Mouse (Mus musculus): ENCODE measurements at regions not wholly inside any gene's neighbourhood (a gene's known extent, or its start where the extent isn't known, plus 50 kb on each side); places are given as distances from the start of the nearest gene placed in this dataset.

DNA sequence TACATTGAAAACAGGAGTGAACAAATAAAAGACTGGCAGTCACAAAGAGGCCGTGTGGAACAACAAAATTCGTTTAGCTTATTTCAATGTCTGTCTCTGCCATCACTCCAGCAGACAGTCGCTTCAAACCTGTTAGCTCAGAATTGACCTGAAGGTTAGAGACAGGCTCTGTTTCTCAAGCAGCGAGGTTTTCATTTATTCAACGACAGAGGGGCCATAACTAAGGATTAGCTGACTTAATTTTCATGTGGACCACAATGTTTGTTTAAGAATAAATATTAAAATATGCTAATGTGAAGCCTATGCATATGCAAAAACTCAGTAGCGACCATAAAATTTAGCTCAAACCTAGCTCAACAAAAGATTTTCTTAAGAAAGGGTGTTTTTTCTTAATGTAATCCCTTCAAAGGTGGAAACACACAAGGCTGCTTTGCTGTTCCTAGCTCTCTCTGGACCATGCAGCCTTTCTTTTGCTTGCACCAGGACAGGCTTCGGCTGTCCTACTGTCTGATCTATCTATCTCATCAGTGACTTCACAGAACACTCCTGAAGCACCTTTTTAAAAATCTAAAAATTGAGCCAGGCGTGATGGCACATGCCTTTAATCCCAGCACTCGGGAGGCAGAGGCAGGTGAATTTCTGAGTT lies 135.5 kb downstream of the Rwdd3 start:
- Histone ChIP-seq H3K27me3 (ENCODE audit: control insufficient read depth, insufficient read depth, low read length) (no peaks in the 10 kb centered on the region), H3K27ac (ENCODE audit: insufficient read depth, low read length) (no peak overlapping the region), H3K4me3 (replicated peaks; ENCODE audit: insufficient read depth, low read depth, low read length) (no peak overlapping the region), H3K4me1 (ENCODE audit: control insufficient read depth, insufficient read depth, low read length) (no peaks in the 10 kb centered on the region)
- no peak for DNase-seq
- 80% methylated on average over 9 of the region's 9 CpGs for WGBS
- no peak for TF ChIP-seq CTCF (IDR thresholded peaks at IDR 0.05; ENCODE audit: borderline replicate concordance, insufficient read depth, low read depth, low read length)
- TF ChIP-seq POLR2A (IDR thresholded peaks at IDR 0.05; ENCODE audit: borderline replicate concordance, insufficient read depth, low read length): no peak

DNA sequence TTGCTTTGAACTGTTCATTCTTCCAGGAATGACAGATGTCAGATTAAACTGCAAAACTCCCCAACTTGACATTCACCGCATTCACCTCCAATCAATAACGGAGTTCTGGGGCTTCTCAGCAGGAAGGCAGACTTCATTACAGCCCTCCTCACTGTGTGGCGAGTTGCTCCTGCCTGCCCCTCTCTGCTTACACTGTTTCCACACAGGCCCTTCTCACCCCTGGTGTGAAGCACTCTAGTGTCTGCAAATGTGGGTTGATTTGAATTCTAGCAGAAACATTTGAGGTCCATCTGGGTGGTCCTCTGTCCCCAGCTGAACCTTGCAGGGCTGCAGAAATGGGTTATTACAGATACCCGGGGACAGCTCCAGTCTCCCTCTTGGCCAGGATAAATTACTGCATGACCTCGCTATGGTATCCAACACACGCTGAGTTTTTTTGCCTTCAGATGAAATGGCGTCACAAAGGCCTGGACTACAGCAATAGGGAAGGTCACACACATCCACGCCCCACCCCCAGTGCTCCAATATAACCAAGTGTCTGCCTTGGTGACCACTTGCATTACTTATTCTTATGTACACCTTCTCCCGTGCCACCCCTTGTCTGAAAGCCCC lies 145.8 kb downstream of the Rwdd3 start:
- WGBS: 53% methylated on average over 9 of the region's 9 CpGs
- H3K4me1 ChIP-seq (ENCODE audit: control insufficient read depth, insufficient read depth, low read length): no peaks in the 10 kb centered on the region
- no peak for TF ChIP-seq POLR2A (IDR thresholded peaks at IDR 0.05; ENCODE audit: borderline replicate concordance, insufficient read depth, low read length)
- TF ChIP-seq CTCF (IDR thresholded peaks at IDR 0.05; ENCODE audit: borderline replicate concordance, insufficient read depth, low read depth, low read length): no peak
- no peak overlapping the region for H3K27ac ChIP-seq (ENCODE audit: insufficient read depth, low read length)
- no peak for DNase-seq
- no peaks in the 10 kb centered on the region for H3K27me3 ChIP-seq (ENCODE audit: control insufficient read depth, insufficient read depth, low read length)
- H3K4me3 ChIP-seq (replicated peaks; ENCODE audit: insufficient read depth, low read depth, low read length): no peak overlapping the region

DNA sequence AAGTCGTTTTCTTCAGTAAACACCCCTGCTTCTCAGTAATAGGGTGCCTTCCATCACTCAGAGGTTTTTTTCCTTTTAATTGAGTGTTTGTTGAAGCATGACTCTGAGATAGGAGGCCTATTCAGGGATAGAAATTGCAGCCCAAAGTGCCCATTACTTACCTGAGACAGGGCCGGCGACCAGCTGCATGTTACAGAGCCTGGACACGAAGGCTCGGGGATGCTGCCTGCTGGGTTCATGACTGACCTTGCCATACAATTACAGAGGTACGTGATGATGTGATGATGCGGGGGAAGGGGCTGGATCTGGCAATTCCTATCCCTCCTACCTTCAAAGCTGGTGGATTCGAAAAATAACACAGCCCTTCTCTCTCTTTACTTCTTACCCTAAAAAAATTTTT lies 146.7 kb downstream of the Rwdd3 start:
- no peak overlapping the region for H3K4me3 ChIP-seq (replicated peaks; ENCODE audit: insufficient read depth, low read depth, low read length)
- no peak for DNase-seq
- no peaks in the 10 kb centered on the region for H3K4me1 ChIP-seq (ENCODE audit: control insufficient read depth, insufficient read depth, low read length)
- H3K27me3 ChIP-seq (ENCODE audit: control insufficient read depth, insufficient read depth, low read length): no peaks in the 10 kb centered on the region; the same call in 1 of the 2 replicates
- TF ChIP-seq CTCF (IDR thresholded peaks at IDR 0.05; ENCODE audit: borderline replicate concordance, insufficient read depth, low read depth, low read length): no peak
- no peak for TF ChIP-seq POLR2A (IDR thresholded peaks at IDR 0.05; ENCODE audit: borderline replicate concordance, insufficient read depth, low read length)
- WGBS: 69% methylated on average over 8 of the region's 8 CpGs
- no peak overlapping the region for H3K27ac ChIP-seq (ENCODE audit: insufficient read depth, low read length)

DNA sequence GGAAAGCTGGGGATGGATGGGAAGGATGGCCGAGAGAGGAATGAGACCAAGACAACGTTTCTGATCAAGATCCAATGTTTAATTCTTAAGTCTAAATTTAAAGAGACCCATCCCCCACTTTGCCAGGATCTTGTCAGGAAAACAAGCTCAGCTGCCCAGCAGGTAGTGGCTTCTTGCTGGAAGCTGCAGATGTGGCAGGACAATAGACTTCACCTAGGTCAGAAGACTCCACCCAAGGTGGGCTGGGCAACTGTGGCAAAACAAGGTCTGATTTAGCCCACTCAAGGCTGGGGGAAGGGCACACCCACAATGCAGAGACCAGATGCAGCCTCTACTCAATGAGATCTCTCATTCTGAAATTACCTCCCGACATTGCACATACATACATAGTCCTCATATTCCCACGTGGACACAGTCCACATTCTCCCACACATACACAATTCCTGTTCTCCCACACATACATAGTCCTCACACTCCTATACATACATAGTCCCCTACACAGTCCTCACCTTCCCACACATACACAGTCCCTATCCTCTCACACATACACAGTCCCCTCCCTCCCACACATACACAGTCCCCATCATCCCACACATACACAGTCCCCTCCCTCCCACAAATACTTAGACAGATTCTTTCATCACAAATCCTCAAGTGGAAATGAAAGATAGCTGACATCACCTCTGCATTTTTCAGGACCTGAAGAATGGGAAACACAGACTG lies 150.2 kb downstream of the Rwdd3 start:
- DNase-seq: no peak
- no peaks in the 10 kb centered on the region for H3K4me1 ChIP-seq (ENCODE audit: control insufficient read depth, insufficient read depth, low read length)
- WGBS: 80% methylated on average over 4 of the region's 4 CpGs
- no peak overlapping the region for H3K4me3 ChIP-seq (replicated peaks; ENCODE audit: insufficient read depth, low read depth, low read length)
- no peak overlapping the region for H3K27ac ChIP-seq (ENCODE audit: insufficient read depth, low read length)
- no peaks in the 10 kb centered on the region; the same call in 1 of the 2 replicates for H3K27me3 ChIP-seq (ENCODE audit: control insufficient read depth, insufficient read depth, low read length)
- TF ChIP-seq CTCF (IDR thresholded peaks at IDR 0.05; ENCODE audit: borderline replicate concordance, insufficient read depth, low read depth, low read length): no peak
- no peak for TF ChIP-seq POLR2A (IDR thresholded peaks at IDR 0.05; ENCODE audit: borderline replicate concordance, insufficient read depth, low read length)

DNA sequence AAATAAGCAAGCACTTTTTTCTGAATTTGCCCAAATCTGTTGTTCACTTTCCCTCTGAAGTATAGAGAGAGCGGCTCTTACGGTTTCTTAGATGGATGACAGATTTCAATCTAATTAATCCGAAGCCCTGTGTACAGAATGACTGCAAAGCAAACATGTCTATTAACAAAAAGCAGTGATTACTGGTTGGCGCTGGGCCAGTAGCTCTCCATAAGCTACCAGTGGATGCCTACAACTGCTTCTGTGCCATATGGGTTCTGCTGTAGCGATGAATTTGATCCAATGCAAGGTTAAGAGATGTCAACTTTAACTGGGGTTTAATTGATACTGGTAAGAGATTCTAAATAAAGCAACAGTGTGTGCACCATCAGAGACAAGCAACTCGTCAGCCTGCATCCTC lies 162.3 kb downstream of the Rwdd3 start:
- Histone ChIP-seq H3K27me3 (ENCODE audit: control insufficient read depth, insufficient read depth, low read length) (no peaks in the 10 kb centered on the region), H3K4me1 (ENCODE audit: control insufficient read depth, insufficient read depth, low read length) (no peaks in the 10 kb centered on the region), H3K4me3 (replicated peaks; ENCODE audit: insufficient read depth, low read depth, low read length) (no peak overlapping the region), H3K27ac (ENCODE audit: insufficient read depth, low read length) (no peak overlapping the region)
- no peak for DNase-seq
- TF ChIP-seq POLR2A (IDR thresholded peaks at IDR 0.05; ENCODE audit: borderline replicate concordance, insufficient read depth, low read length) (no peak), CTCF (IDR thresholded peaks at IDR 0.05; ENCODE audit: borderline replicate concordance, insufficient read depth, low read depth, low read length) (no peak)
- 71% methylated on average over 6 of the region's 6 CpGs for WGBS

DNA sequence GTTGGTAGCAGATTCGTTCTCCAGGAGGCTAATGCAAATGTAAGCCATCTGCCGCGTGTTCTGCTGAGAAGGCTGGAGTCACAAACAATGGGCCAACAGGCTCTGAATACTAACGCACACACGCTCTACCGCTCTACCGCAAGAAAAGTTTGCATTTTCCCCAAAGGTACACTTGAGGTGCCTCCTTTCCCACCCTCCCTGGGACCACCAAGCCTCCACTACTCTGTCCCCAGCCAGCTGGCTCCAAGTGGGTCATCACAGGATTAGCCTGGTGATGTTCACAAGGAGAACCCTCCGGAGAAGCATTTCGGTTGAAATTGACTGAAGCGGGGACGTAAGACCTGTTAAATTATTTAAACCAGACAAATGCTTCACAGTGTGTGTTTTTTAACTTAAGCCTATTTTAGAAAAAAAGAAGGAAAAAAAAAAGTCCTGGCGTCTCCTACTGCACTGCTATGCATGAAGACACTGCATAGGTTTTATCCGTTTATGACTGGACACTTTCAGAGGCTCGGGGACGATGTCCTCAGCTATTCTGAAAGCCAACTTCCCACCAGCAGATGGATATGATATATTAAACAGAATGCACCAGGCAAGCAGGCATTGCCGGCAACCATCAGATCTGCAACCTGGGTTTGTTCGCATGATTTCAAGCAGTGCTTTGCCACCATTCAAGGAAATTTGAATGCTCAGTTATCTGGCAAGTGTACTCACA lies 187.8 kb downstream of the Rwdd3 start:
- peak; percentile 66 to 76 for DNase-seq
- WGBS: 16% methylated on average over 17 of the region's 17 CpGs
- peak overlapping the region; percentile 17 for H3K4me3 ChIP-seq (replicated peaks; ENCODE audit: insufficient read depth, low read depth, low read length)
- H3K4me1 ChIP-seq (ENCODE audit: control insufficient read depth, insufficient read depth, low read length): peaks cover 6% of the 10 kb centered on the region; the same call in 1 of the 2 replicates
- no peaks in the 10 kb centered on the region for H3K27me3 ChIP-seq (ENCODE audit: control insufficient read depth, insufficient read depth, low read length)
- TF ChIP-seq CTCF (IDR thresholded peaks at IDR 0.05; ENCODE audit: borderline replicate concordance, insufficient read depth, low read depth, low read length) (no peak), POLR2A (IDR thresholded peaks at IDR 0.05; ENCODE audit: borderline replicate concordance, insufficient read depth, low read length) (no peak)
- peak overlapping the region; percentile 77; the same call in 1 of the 2 replicates for H3K27ac ChIP-seq (ENCODE audit: insufficient read depth, low read length)

DNA sequence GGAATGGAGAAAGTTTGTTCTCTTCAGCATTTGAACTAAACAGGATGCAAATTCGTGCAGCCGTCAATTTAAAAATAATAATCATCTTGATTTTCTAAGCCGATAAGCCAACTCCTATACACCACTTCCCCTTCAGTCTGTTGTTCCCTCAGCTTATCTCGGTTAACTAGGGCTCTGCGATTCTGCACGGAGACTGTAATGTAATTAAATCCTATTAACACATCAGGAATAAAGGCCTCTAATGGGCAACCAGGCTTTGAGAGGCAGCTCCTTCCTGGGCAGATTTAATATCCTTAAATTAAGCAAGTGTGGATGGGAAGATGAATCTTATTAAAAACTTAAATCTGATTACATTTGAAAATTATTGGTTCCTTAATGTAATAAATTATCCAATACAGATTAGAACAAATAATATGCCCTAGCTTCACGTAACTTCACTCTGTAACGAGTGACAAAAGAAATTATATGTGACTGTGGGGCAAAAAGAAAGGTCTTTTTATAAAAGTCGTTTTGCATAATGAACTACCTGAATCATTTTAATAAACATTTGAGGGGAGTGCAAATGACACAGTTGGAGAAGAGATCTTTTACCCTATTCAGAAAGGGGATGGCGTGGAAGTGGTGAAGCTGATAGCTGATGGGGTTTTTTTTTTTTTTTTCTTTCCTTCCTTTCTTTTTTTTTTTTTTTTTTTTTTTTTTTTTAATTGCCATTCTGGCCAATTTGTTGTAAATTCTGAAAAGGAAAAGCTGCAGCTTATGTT lies 188.5 kb downstream of the Rwdd3 start:
- 67% methylated on average over 10 of the region's 10 CpGs for WGBS
- H3K4me3 ChIP-seq (replicated peaks; ENCODE audit: insufficient read depth, low read depth, low read length): no peak overlapping the region
- no peak for DNase-seq
- H3K4me1 ChIP-seq (ENCODE audit: control insufficient read depth, insufficient read depth, low read length): peaks cover 6% of the 10 kb centered on the region; the same call in 1 of the 2 replicates
- no peaks in the 10 kb centered on the region for H3K27me3 ChIP-seq (ENCODE audit: control insufficient read depth, insufficient read depth, low read length)
- H3K27ac ChIP-seq (ENCODE audit: insufficient read depth, low read length): no peak overlapping the region
- TF ChIP-seq CTCF (IDR thresholded peaks at IDR 0.05; ENCODE audit: borderline replicate concordance, insufficient read depth, low read depth, low read length): no peak
- no peak for TF ChIP-seq POLR2A (IDR thresholded peaks at IDR 0.05; ENCODE audit: borderline replicate concordance, insufficient read depth, low read length)
